Mouse (Mus musculus): ENCODE measurements around the gene Poc1a. TPM values are rescaled to one million over a fixed set of nuclear protein-coding genes. Genes with fewer than 3 reads are reported as not detected.

The Poc1a gene
- total and polyA plus RNA-seq, 2 experiments from 2014 or later: 9.8 to 10.8 TPM

GRCm38 (mm10) chr9:106399808-106400207, 118.9 kb downstream of the Poc1a start:
- Histone ChIP-seq H3K36me3 (ENCODE audit: insufficient read depth, low read length) (no peaks in the 10 kb centered on the region), H3K4me3 (ENCODE audit: low read length) (no peak overlapping the region), H3K9me3 (ENCODE audit: low read length) (no peaks in the 10 kb centered on the region), H3K9ac (replicated peaks; ENCODE audit: low read length) (no peak overlapping the region), H3K4me1 (ENCODE audit: insufficient read depth, low read length) (peaks cover 2% of the 10 kb centered on the region; the same call in 1 of the 2 replicates), H3K4me2 (ENCODE audit: low read depth, low read length) (no peak overlapping the region), H3K27ac (no peak overlapping the region), H3K27me3 (ENCODE audit: insufficient read depth, low read length) (no peaks in the 10 kb centered on the region)
- ATAC-seq: no peak
- TF ChIP-seq CTCF (IDR thresholded peaks at IDR 0.05; ENCODE audit: low read depth): no peak
- no peak for DNase-seq (ENCODE audit: low spot score)
- WGBS: 92% methylated on average over 3 of the region's 3 CpGs

Other genes starting within 250 kb of the Poc1a start
- 0.54 and 1.3 TPM in 2 replicates for gene Col6a4, start 184.3 kb upstream of the Poc1a start, total RNA-seq (2014; rRNA removed)
- 0.73 and 1.0 TPM in 2 replicates for gene Col6a4, start 184.3 kb upstream of the Poc1a start, polyA plus RNA-seq (2015; fragmentation: Nextera tagmentation; extraction: Ambion mirVana)
- gene Glyctk, start 122.9 kb upstream of the Poc1a start, total RNA-seq (2014; rRNA removed): 1.3 and 1.8 TPM in 2 replicates
- gene Glyctk, start 122.9 kb upstream of the Poc1a start, polyA plus RNA-seq (2015; fragmentation: Nextera tagmentation; extraction: Ambion mirVana): 1.2 and 1.7 TPM in 2 replicates
- gene Wdr82, start 110.1 kb upstream of the Poc1a start, total RNA-seq (2014; rRNA removed): 240 and 243 TPM in 2 replicates
- gene Wdr82, start 110.1 kb upstream of the Poc1a start, polyA plus RNA-seq (2015; fragmentation: Nextera tagmentation; extraction: Ambion mirVana): 29.1 and 32.6 TPM in 2 replicates
- gene Ppm1m, start 81.3 kb upstream of the Poc1a start, total RNA-seq (2014; rRNA removed): 19.0 and 23.3 TPM in 2 replicates
- 18.5 and 21.2 TPM in 2 replicates for gene Ppm1m, start 81.3 kb upstream of the Poc1a start, polyA plus RNA-seq (2015; fragmentation: Nextera tagmentation; extraction: Ambion mirVana)
- gene Twf2, start 78.0 kb upstream of the Poc1a start, total RNA-seq (2014; rRNA removed): 57.4 and 72.6 TPM in 2 replicates
- 42.0 and 43.9 TPM in 2 replicates for gene Twf2, start 78.0 kb upstream of the Poc1a start, polyA plus RNA-seq (2015; fragmentation: Nextera tagmentation; extraction: Ambion mirVana)
- gene Tlr9, start 58.5 kb upstream of the Poc1a start, total RNA-seq (2014; rRNA removed): 0.36 and 0.37 TPM in 2 replicates
- gene Tlr9, start 58.5 kb upstream of the Poc1a start, polyA plus RNA-seq (2015; fragmentation: Nextera tagmentation; extraction: Ambion mirVana): 0.09 and 0.11 TPM in 2 replicates
- gene Alas1, start 32.4 kb upstream of the Poc1a start, total RNA-seq (2014; rRNA removed): 80.9 and 92.7 TPM in 2 replicates
- 80.4 and 92.3 TPM in 2 replicates for gene Alas1, start 32.4 kb upstream of the Poc1a start, polyA plus RNA-seq (2015; fragmentation: Nextera tagmentation; extraction: Ambion mirVana)
- 56.0 and 66.4 TPM in 2 replicates for gene Dusp7, start 87.6 kb downstream of the Poc1a start, total RNA-seq (2014; rRNA removed)
- 12.7 and 13.7 TPM in 2 replicates for gene Dusp7, start 87.6 kb downstream of the Poc1a start, polyA plus RNA-seq (2015; fragmentation: Nextera tagmentation; extraction: Ambion mirVana)
- 691 and 792 TPM in 2 replicates for gene Rpl29, start 148.4 kb downstream of the Poc1a start, total RNA-seq (2014; rRNA removed)
- gene Rpl29, start 148.4 kb downstream of the Poc1a start, polyA plus RNA-seq (2015; fragmentation: Nextera tagmentation; extraction: Ambion mirVana): 689 and 691 TPM in 2 replicates
- 19.3 and 28.0 TPM in 2 replicates for gene Acy1, start 157.3 kb downstream of the Poc1a start, total RNA-seq (2014; rRNA removed)
- 22.2 and 23.0 TPM in 2 replicates for gene Acy1, start 157.3 kb downstream of the Poc1a start, polyA plus RNA-seq (2015; fragmentation: Nextera tagmentation; extraction: Ambion mirVana)
- gene Abhd14b, start 166.4 kb downstream of the Poc1a start, total RNA-seq (2014; rRNA removed): 20.6 and 26.8 TPM in 2 replicates
- gene Abhd14b, start 166.4 kb downstream of the Poc1a start, polyA plus RNA-seq (2015; fragmentation: Nextera tagmentation; extraction: Ambion mirVana): 12.4 and 16.8 TPM in 2 replicates
- 59.6 and 62.1 TPM in 2 replicates for gene Abhd14a, start 166.6 kb downstream of the Poc1a start, total RNA-seq (2014; rRNA removed)
- gene Abhd14a, start 166.6 kb downstream of the Poc1a start, polyA plus RNA-seq (2015; fragmentation: Nextera tagmentation; extraction: Ambion mirVana): 66.8 and 69.2 TPM in 2 replicates
- 623 and 719 TPM in 2 replicates for gene Pcbp4, start 172.2 kb downstream of the Poc1a start, total RNA-seq (2014; rRNA removed)
- 214 and 228 TPM in 2 replicates for gene Pcbp4, start 172.2 kb downstream of the Poc1a start, polyA plus RNA-seq (2015; fragmentation: Nextera tagmentation; extraction: Ambion mirVana)
- 1.9 and 3.1 TPM in 2 replicates for gene Gpr62, start 184.9 kb downstream of the Poc1a start, total RNA-seq (2014; rRNA removed)
- gene Gpr62, start 184.9 kb downstream of the Poc1a start, polyA plus RNA-seq (2015; fragmentation: Nextera tagmentation; extraction: Ambion mirVana): 3.2 TPM in 2 replicates
- gene Rrp9, start 194.9 kb downstream of the Poc1a start, total RNA-seq (2014; rRNA removed): 46.2 and 47.2 TPM in 2 replicates
- 38.3 and 39.0 TPM in 2 replicates for gene Rrp9, start 194.9 kb downstream of the Poc1a start, polyA plus RNA-seq (2015; fragmentation: Nextera tagmentation; extraction: Ambion mirVana)
- 1.7 and 2.9 TPM in 2 replicates for gene Parp3, start 195.9 kb downstream of the Poc1a start, total RNA-seq (2014; rRNA removed)
- gene Parp3, start 195.9 kb downstream of the Poc1a start, polyA plus RNA-seq (2015; fragmentation: Nextera tagmentation; extraction: Ambion mirVana): 1.5 and 2.1 TPM in 2 replicates
- not detected in 2 replicates for gene Iqcf1, start 218.9 kb downstream of the Poc1a start, total RNA-seq (2014; rRNA removed)
- not detected in 2 replicates for gene Iqcf1, start 218.9 kb downstream of the Poc1a start, polyA plus RNA-seq (2015; fragmentation: Nextera tagmentation; extraction: Ambion mirVana)
- gene Iqcf5, start 233.5 kb downstream of the Poc1a start, total RNA-seq (2014; rRNA removed): not detected in 2 replicates
- 0.35 TPM in 1 of 2 replicates, not detected in the other for gene Iqcf5, start 233.5 kb downstream of the Poc1a start, polyA plus RNA-seq (2015; fragmentation: Nextera tagmentation; extraction: Ambion mirVana)